In the genomic region with DNA sequence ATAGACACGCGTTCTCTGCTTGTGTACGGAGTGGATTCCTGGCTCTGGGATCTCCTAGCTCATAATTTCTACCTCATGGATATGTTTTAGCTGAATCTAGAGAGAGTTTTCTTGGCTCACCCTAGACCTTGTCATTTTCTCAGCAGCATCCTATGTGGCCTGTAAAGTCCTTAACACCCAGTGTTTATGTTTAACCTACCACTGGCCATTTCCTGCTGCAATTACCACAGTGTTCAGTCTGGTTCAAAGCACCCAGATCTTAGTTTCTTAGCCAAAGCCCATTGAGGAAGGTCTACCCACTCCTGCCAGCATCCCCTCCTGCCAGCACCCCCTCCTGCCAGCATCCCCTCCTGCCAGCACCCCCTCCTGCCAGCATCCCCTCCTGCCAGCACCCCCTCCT, we compare ENCODE assay signal across 24 mouse cellular contexts. TPM values are rescaled to one million over a fixed set of nuclear protein-coding genes. Genes with fewer than 3 reads are reported as not detected.
A peak's percentile ranks its signal among the peaks of the same experiment; 100 is the strongest.
DNase-seq lines count a peak whose midpoint lies in the region; ATAC-seq lines count a peak whose summit lies in the region.
"Had no signal": no experiment of that assay in that cellular context is flagged by ENCODE, and none has a peak within 500 bp of the region (broad histone marks: within the 10 kb centered on the region; RNA-seq: fewer than 3 reads in every experiment).

No protein-coding gene starts in this region.

- ATAC-seq in CD4-positive, CD25-positive, alpha-beta regulatory T cell, adult 4 months: peak; percentile 19
- ATAC-seq in inflammation-experienced regulatory T-cells, adult 6 months: peak; percentile 22
- no peak for ATAC-seq in intestine, embryonic 16.5 days
- ATAC-seq: forebrain, embryonic 13.5 days; forebrain, embryonic 15.5 days; forebrain, postnatal 0 days had no signal

- H3K27ac ChIP-seq in embryonic facial prominence, embryonic 10.5 days (replicated peaks): 0 out of 2 replicates have a peak overlapping the region, but pooled peaks have one; percentile 10
- H3K27ac ChIP-seq in intestine, embryonic 16.5 days (ENCODE audit: low read length): no peak overlapping the region
- H3K27ac ChIP-seq: embryonic facial prominence, embryonic 12.5 days; forebrain, embryonic 13.5 days; forebrain, embryonic 15.5 days had no signal

- peak; percentile 8 for DNase-seq in thymus, postnatal 4 days
- DNase-seq in thymus, postnatal 36 days: no peak
- no peak for DNase-seq in embryonic facial prominence, embryonic 10.5 days (ENCODE audit: low spot score)
- DNase-seq in kidney, adult 8-10 months: no peak
- DNase-seq in lung, postnatal 14 days: no peak
- DNase-seq: adrenal gland, adult 8-10 months; adrenal gland, postnatal 14 days; adrenal gland, postnatal 36 days; cerebellum, adult 11-12 months; cerebellum, adult 2 months; cerebellum, adult 9-10 months; cerebellum, postnatal 10 days; cerebellum, postnatal 25 days; embryo, embryonic 11 days; forebrain, postnatal 0 days had no signal

- peaks cover 9% of the 10 kb centered on the region for H3K4me1 ChIP-seq in embryonic facial prominence, embryonic 10.5 days
- H3K4me1 ChIP-seq in intestine, embryonic 16.5 days (ENCODE audit: control insufficient read depth, insufficient read depth, low read length): no peaks in the 10 kb centered on the region
- H3K4me1 ChIP-seq: embryonic facial prominence, embryonic 12.5 days; forebrain, embryonic 13.5 days; forebrain, embryonic 15.5 days had no signal

- H3K4me3 ChIP-seq in embryonic facial prominence, embryonic 10.5 days: no peak overlapping the region
- H3K4me3 ChIP-seq in intestine, embryonic 16.5 days (ENCODE audit: low read length): no peak overlapping the region
- H3K4me3 ChIP-seq: embryonic facial prominence, embryonic 12.5 days; forebrain, embryonic 13.5 days; forebrain, embryonic 15.5 days had no signal

- H3K4me2 ChIP-seq in intestine, embryonic 16.5 days (ENCODE audit: low read depth, low read length): no peak overlapping the region
- H3K4me2 ChIP-seq: embryonic facial prominence, embryonic 12.5 days; forebrain, embryonic 13.5 days; forebrain, embryonic 15.5 days had no signal

- no peaks in the 10 kb centered on the region for H3K27me3 ChIP-seq in embryonic facial prominence, embryonic 10.5 days (replicated peaks; ENCODE audit: low read depth, poor library complexity, severe bottlenecking)
- H3K27me3 ChIP-seq in intestine, embryonic 16.5 days (replicated peaks; ENCODE audit: control insufficient read depth, insufficient read depth, low read length): no peaks in the 10 kb centered on the region
- H3K27me3 ChIP-seq: embryonic facial prominence, embryonic 12.5 days; forebrain, embryonic 13.5 days; forebrain, embryonic 15.5 days had no signal

- 94% methylated on average over 3 of the region's 3 CpGs for WGBS in embryonic facial prominence, embryonic 10.5 days
- WGBS in intestine, embryonic 16.5 days: 92% methylated on average over 3 of the region's 3 CpGs

- H3K9me3 ChIP-seq in embryonic facial prominence, embryonic 10.5 days: no peaks in the 10 kb centered on the region
- no peaks in the 10 kb centered on the region for H3K9me3 ChIP-seq in intestine, embryonic 16.5 days (ENCODE audit: control insufficient read depth, low read length)
- H3K9me3 ChIP-seq: embryonic facial prominence, embryonic 12.5 days; forebrain, embryonic 13.5 days; forebrain, embryonic 15.5 days had no signal

- H3K9ac ChIP-seq in intestine, embryonic 16.5 days (ENCODE audit: low read depth, low read length): no peak overlapping the region
- H3K9ac ChIP-seq: embryonic facial prominence, embryonic 12.5 days; forebrain, embryonic 13.5 days; forebrain, embryonic 15.5 days; forebrain, postnatal 0 days had no signal

- no peaks in the 10 kb centered on the region for H3K36me3 ChIP-seq in embryonic facial prominence, embryonic 10.5 days (replicated peaks)
- H3K36me3 ChIP-seq in intestine, embryonic 16.5 days (ENCODE audit: control insufficient read depth, insufficient read depth, low read length): no peaks in the 10 kb centered on the region
- H3K36me3 ChIP-seq: forebrain, embryonic 15.5 days had no signal

RNA-seq across cellular contexts. Expression of a gene that starts 15.8 kb away (rescaled TPM):
- polyA plus RNA-seq in CD4-positive, CD25-positive, alpha-beta regulatory T cell, adult 4 months (2017; shearing (Covaris generic)): not detected
- not detected in 2 replicates for polyA plus RNA-seq in embryonic facial prominence, embryonic 10.5 days (2016; fragmentation: Nextera tagmentation; extraction: Ambion mirVana)
- not detected for polyA plus RNA-seq in inflammation-experienced regulatory T-cells, adult 6 months (2017; shearing (Covaris generic))
- not detected in 2 replicates for polyA plus RNA-seq in intestine, embryonic 16.5 days (2015; fragmentation: Nextera tagmentation; extraction: Ambion mirVana)
- polyA plus RNA-seq: C2C12; cerebellum, adult 2 months; embryonic facial prominence, embryonic 12.5 days; embryonic facial prominence, embryonic 14.5 days; forebrain, embryonic 11.5 days; forebrain, embryonic 13.5 days; forebrain, embryonic 15.5 days; forebrain, postnatal 0 days had no signal

RNA-seq across cellular contexts. Expression of a gene that starts 45.3 kb away (rescaled TPM):
- polyA plus RNA-seq in CD4-positive, CD25-positive, alpha-beta regulatory T cell, adult 4 months (2017; shearing (Covaris generic)): not detected
- polyA plus RNA-seq in embryonic facial prominence, embryonic 10.5 days (2016; fragmentation: Nextera tagmentation; extraction: Ambion mirVana): not detected in 2 replicates
- polyA plus RNA-seq in inflammation-experienced regulatory T-cells, adult 6 months (2017; shearing (Covaris generic)): not detected
- not detected in 2 replicates for polyA plus RNA-seq in intestine, embryonic 16.5 days (2015; fragmentation: Nextera tagmentation; extraction: Ambion mirVana)
- polyA plus RNA-seq: C2C12; cerebellum, adult 2 months; embryonic facial prominence, embryonic 12.5 days; embryonic facial prominence, embryonic 14.5 days; forebrain, embryonic 11.5 days; forebrain, embryonic 13.5 days; forebrain, embryonic 15.5 days; forebrain, postnatal 0 days had no signal

RNA-seq across cellular contexts. Expression of a gene that starts 50.2 kb away (rescaled TPM):
- 10 to 100 TPM; 19.3 to 28.4 TPM for polyA plus RNA-seq in CD4-positive, CD25-positive, alpha-beta regulatory T cell, adult 4 months (2017; shearing (Covaris generic))
- polyA plus RNA-seq in embryonic facial prominence, embryonic 10.5 days (2016; fragmentation: Nextera tagmentation; extraction: Ambion mirVana): 6.3 and 8.0 TPM in 2 replicates
- 10 to 100 TPM; 17.5 to 19.2 (median 18.0) TPM for polyA plus RNA-seq in inflammation-experienced regulatory T-cells, adult 6 months (2017; shearing (Covaris generic))
- polyA plus RNA-seq in intestine, embryonic 16.5 days (2015; fragmentation: Nextera tagmentation; extraction: Ambion mirVana): 13.9 and 14.6 TPM in 2 replicates
